Mouse (Mus musculus) bone marrow macrophage, adult 2 months (primary cell): ENCODE results near the gene Cyp2j6.
"Not testable (repeated sequence)": the region's sequence is repeated elsewhere in the genome, so short reads cannot be mapped to it uniquely, and the experiment has no call there.

Source experiments
- CTCF ChIP-seq: IDR thresholded peaks from 2 replicates; pipeline ENCODE4 v1.5.1; 2012; ENCODE audit warnings: low read depth, mild to moderate bottlenecking, low read length, moderate library complexity
- POLR2A ChIP-seq: IDR thresholded peaks from 2 replicates; pipeline ENCODE4 v1.6.1; 2012; ENCODE audit warnings: mild to moderate bottlenecking, low read depth, low read length, borderline replicate concordance

GRCm38 (mm10) chr4:96580351-96580750 lies 26.9 kb upstream of the Cyp2j6 start:
- not testable (repeated sequence) for TF ChIP-seq CTCF, POLR2A
